Comparison of ENCODE assay signal across 21 mouse cellular contexts in genomic region chr5:141137716-141138115, GRCm38 (mm10).
DNase-seq lines count a peak whose midpoint lies in the region; ATAC-seq and TF ChIP-seq lines count a peak whose summit lies in the region.
"Had no signal": no experiment of that assay in that cellular context is flagged by ENCODE, and none has a peak within 500 bp of the region (broad histone marks: within the 10 kb centered on the region; RNA-seq: fewer than 3 reads in every experiment).

No protein-coding gene starts in this region.

- no peak overlapping the region for H3K4me2 ChIP-seq in heart, postnatal 0 days (ENCODE audit: low read depth, low read length)
- H3K4me2 ChIP-seq: intestine, embryonic 15.5 days; limb, embryonic 13.5 days; lung, embryonic 14.5 days; midbrain, embryonic 12.5 days; neural tube, embryonic 15.5 days had no signal

- H3K9me3 ChIP-seq in heart, postnatal 0 days (replicated peaks; ENCODE audit: control insufficient read depth, low read length) = no peaks in the 10 kb centered on the region
- H3K9me3 ChIP-seq: hindbrain, embryonic 10.5 days; intestine, embryonic 15.5 days; limb, embryonic 13.5 days; midbrain, embryonic 12.5 days; neural tube, embryonic 15.5 days had no signal

- no peak for TF ChIP-seq POLR2A in brain, embryonic 14.5 days (IDR thresholded peaks at IDR 0.05; ENCODE audit: borderline replicate concordance, extremely low read depth, insufficient read depth, insufficient read length, poor library complexity, severe bottlenecking)

- H3K4me1 ChIP-seq in heart, postnatal 0 days (ENCODE audit: control insufficient read depth, insufficient read depth) = peaks cover 9% of the 10 kb centered on the region; the same call in 1 of the 2 replicates
- H3K4me1 ChIP-seq: intestine, embryonic 15.5 days had no signal

- no peak for TF ChIP-seq EP300 in heart, postnatal 0 days (IDR thresholded peaks at IDR 0.05; ENCODE audit: low read depth)

- H3K27me3 ChIP-seq in heart, postnatal 0 days (ENCODE audit: control insufficient read depth, insufficient read depth, low read length) = no peaks in the 10 kb centered on the region
- H3K27me3 ChIP-seq: intestine, embryonic 15.5 days; limb, embryonic 13.5 days; midbrain, embryonic 12.5 days; neural tube, embryonic 15.5 days had no signal

- no peak overlapping the region for H3K4me3 ChIP-seq in heart, postnatal 0 days (ENCODE audit: low read depth, low read length)
- H3K4me3 ChIP-seq: hindbrain, embryonic 10.5 days; intestine, embryonic 15.5 days; limb, embryonic 13.5 days; midbrain, embryonic 12.5 days; neural tube, embryonic 15.5 days had no signal

- peak; percentile 31 for DNase-seq in adrenal gland, postnatal 10 days
- DNase-seq in adrenal gland, postnatal 25 days = no peak
- DNase-seq in heart, adult 18-20 months = peak; percentile 13 to 22
- no peak for DNase-seq in heart, postnatal 36 days
- no peak for DNase-seq in heart, postnatal 0 days (ENCODE audit: low spot score)
- no peak for DNase-seq in heart, postnatal 10 days
- DNase-seq in brain, embryonic 14.5 days (ENCODE audit: low read depth) = peak; percentile 55
- no peak for DNase-seq in urinary bladder, postnatal 25 days (ENCODE audit: low spot score)
- DNase-seq: cerebellum, adult 8-10 months; gastrocnemius, postnatal 36 days; kidney, adult 9 months; kidney, postnatal 4 days; lung, embryonic 14.5 days; right cerebral cortex, adult 18-20 months had no signal

- no peaks in the 10 kb centered on the region for H3K36me3 ChIP-seq in heart, postnatal 0 days (replicated peaks; ENCODE audit: control insufficient read depth, insufficient read depth, low read length)
- H3K36me3 ChIP-seq: hindbrain, embryonic 10.5 days; intestine, embryonic 15.5 days; limb, embryonic 13.5 days; midbrain, embryonic 12.5 days; neural tube, embryonic 15.5 days had no signal

- ATAC-seq in heart, postnatal 0 days (ENCODE audit: insufficient read depth, low read depth) = 0 out of 2 replicates have a peak, but pooled peaks have one; percentile 28
- ATAC-seq: hindbrain, embryonic 16.5 days; intestine, embryonic 15.5 days had no signal

- H3K9ac ChIP-seq in heart, postnatal 0 days (replicated peaks; ENCODE audit: low read depth, low read length) = no peak overlapping the region
- H3K9ac ChIP-seq: intestine, embryonic 15.5 days; limb, embryonic 13.5 days; liver, embryonic 14.5 days; lung, embryonic 14.5 days; midbrain, embryonic 12.5 days; neural tube, embryonic 15.5 days had no signal

- intact Hi-C loops in heart, postnatal 36 days (cut with DNase I) = no loop called here
- intact Hi-C loops in heart, postnatal 10 days (cut with DNase I) = loop anchor here (1.0 kb wide), 1 partner anchor 21 kb away; no protein-coding TSS in a partner anchor

- WGBS in heart, postnatal 0 days = 35% methylated on average over 3 of the region's 3 CpGs

- TF ChIP-seq CTCF in heart, postnatal 0 days (IDR thresholded peaks at IDR 0.05; ENCODE audit: low read depth) = no peak
- TF ChIP-seq CTCF in brain, embryonic 14.5 days (IDR thresholded peaks at IDR 0.05; ENCODE audit: borderline replicate concordance, extremely low read depth, insufficient read depth, insufficient read length) = no peak

- peak overlapping the region; percentile 75; the same call in 1 of the 2 replicates for H3K27ac ChIP-seq in heart, postnatal 0 days (ENCODE audit: low read depth)
- H3K27ac ChIP-seq: hindbrain, embryonic 10.5 days; intestine, embryonic 15.5 days; limb, embryonic 13.5 days; liver, embryonic 14.5 days; midbrain, embryonic 12.5 days; neural tube, embryonic 15.5 days had no signal

Comparison
In these comparisons a context has a peak if more than half of its experiments do, and no peak if none do; other contexts are left out.
1. DNase-seq: peak in adrenal gland, postnatal 10 days (single experiment), heart, adult 18-20 months (2 of 2) and brain, embryonic 14.5 days (single experiment); none in adrenal gland, postnatal 25 days (single experiment), heart, postnatal 36 days (0 of 2), heart, postnatal 0 days (single experiment), heart, postnatal 10 days (0 of 2) and urinary bladder, postnatal 25 days (single experiment).